In the genomic region with DNA sequence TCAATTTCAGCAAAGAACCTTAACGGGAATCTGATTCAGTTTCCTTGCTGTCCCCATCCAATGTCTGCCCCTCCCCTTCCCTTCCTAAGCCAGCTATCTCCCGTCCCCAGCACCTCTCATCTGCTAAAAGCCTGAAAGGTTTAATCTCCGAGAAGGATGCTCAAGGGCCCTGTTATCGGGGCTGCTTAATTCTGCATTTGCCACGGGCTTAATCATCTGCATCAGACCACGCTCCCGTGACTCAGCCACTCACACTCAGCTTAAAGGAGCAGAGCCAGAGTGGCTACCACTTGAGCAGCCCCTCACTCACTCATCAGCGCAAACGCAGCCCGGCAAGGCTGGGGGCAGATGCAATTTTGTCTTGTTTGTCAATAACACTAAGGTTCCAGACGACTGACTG, we compare ENCODE assay signal across 11 mouse cellular contexts. TPM values are rescaled to one million over a fixed set of nuclear protein-coding genes. Genes with fewer than 3 reads are reported as not detected.
DNase-seq lines count a peak whose midpoint lies in the region; ATAC-seq and TF ChIP-seq lines count a peak whose summit lies in the region.
"Had no signal": no experiment of that assay in that cellular context is flagged by ENCODE, and none has a peak within 500 bp of the region (broad histone marks: within the 10 kb centered on the region; RNA-seq: fewer than 3 reads in every experiment).

No protein-coding gene starts in this region.

- in situ Hi-C loops in ES-E14 (cut with MboI; ENCODE audit: low sequenced_read_pairs in 2 of 2, unreplicated experiment in 2 of 2): no loop called here

- H3K4me1 ChIP-seq in ES-E14 (ENCODE audit: control insufficient read depth in 2 of 2, insufficient read depth in 2 of 2, low read length in 2 of 2, poor library complexity in 1 of 2): no peaks in the 10 kb centered on the region; a peak in 1 of 4 replicates
- H3K4me1 ChIP-seq in hindbrain, embryonic 15.5 days (replicated peaks): peaks cover 59% of the 10 kb centered on the region
- H3K4me1 ChIP-seq in midbrain, embryonic 15.5 days: peaks cover 65% of the 10 kb centered on the region

- peak overlapping the region; percentile 35 for H3K4me2 ChIP-seq in hindbrain, embryonic 15.5 days
- H3K4me2 ChIP-seq in midbrain, embryonic 15.5 days: peak overlapping the region; percentile 36

- peak; percentile 52 for ATAC-seq in hindbrain, embryonic 15.5 days (ENCODE audit: low FRiP score, low read depth)
- peak; percentile 78 for ATAC-seq in midbrain, embryonic 15.5 days (replicated peaks)
- ATAC-seq: CD4-positive, CD25-positive, alpha-beta regulatory T cell, adult 4 months; inflammation-experienced regulatory T-cells, adult 6 months had no signal

- no peaks in the 10 kb centered on the region for H3K36me3 ChIP-seq in ES-E14 (ENCODE audit: control insufficient read depth, insufficient read depth, low read length, poor library complexity, severe bottlenecking)
- H3K36me3 ChIP-seq in hindbrain, embryonic 15.5 days: no peaks in the 10 kb centered on the region
- no peaks in the 10 kb centered on the region for H3K36me3 ChIP-seq in midbrain, embryonic 15.5 days (replicated peaks)

- intact Hi-C loops in gastrocnemius, postnatal 36 days (cut with DNase I): no loop called here

- no peak overlapping the region for H3K4me3 ChIP-seq in ES-E14 (ENCODE audit: insufficient read depth in 1 of 2, low read depth in 1 of 2, low read length in 2 of 2, poor library complexity in 1 of 2, severe bottlenecking in 1 of 2)
- H3K4me3 ChIP-seq in hindbrain, embryonic 15.5 days: no peak overlapping the region
- H3K4me3 ChIP-seq in midbrain, embryonic 15.5 days: no peak overlapping the region

- 11% methylated on average over 11 of the region's 11 CpGs for WGBS in hindbrain, embryonic 15.5 days
- 12% methylated on average over 11 of the region's 11 CpGs for WGBS in midbrain, embryonic 15.5 days

- no peaks in the 10 kb centered on the region for H3K9me3 ChIP-seq in ES-E14 (ENCODE audit: control insufficient read depth, insufficient read depth, low read depth, low read length)
- no peaks in the 10 kb centered on the region for H3K9me3 ChIP-seq in hindbrain, embryonic 15.5 days
- no peaks in the 10 kb centered on the region for H3K9me3 ChIP-seq in midbrain, embryonic 15.5 days

- H3K9ac ChIP-seq in ES-E14 (ENCODE audit: insufficient read depth, low read depth, low read length, poor library complexity, severe bottlenecking): no peak overlapping the region
- H3K9ac ChIP-seq in hindbrain, embryonic 15.5 days: no peak overlapping the region
- peak overlapping the region; percentile 16; the same call in 1 of the 2 replicates for H3K9ac ChIP-seq in midbrain, embryonic 15.5 days

- DNase-seq in ES-E14 (ENCODE audit: low read depth, low spot score): no peak
- DNase-seq in embryo, embryonic 11 days: peak; percentile 34
- no peak for DNase-seq in B cell, adult 2 months
- no peak for DNase-seq in frontal cortex, postnatal 14 days (ENCODE audit: low spot score in 2 of 2)
- no peak for DNase-seq in gastrocnemius, postnatal 36 days
- no peak for DNase-seq in kidney, adult 11 months
- DNase-seq: thymus, postnatal 4 days had no signal

- no peaks in the 10 kb centered on the region for H3K27me3 ChIP-seq in hindbrain, embryonic 15.5 days
- no peaks in the 10 kb centered on the region for H3K27me3 ChIP-seq in midbrain, embryonic 15.5 days (replicated peaks)

- H3K27ac ChIP-seq in ES-E14 (ENCODE audit: insufficient read depth, low read depth, low read length, poor library complexity, severe bottlenecking): peak overlapping the region; percentile 12; the same call in 1 of the 2 replicates
- H3K27ac ChIP-seq in hindbrain, embryonic 15.5 days (replicated peaks): peak overlapping the region; percentile 58
- peak overlapping the region; percentile 73 for H3K27ac ChIP-seq in midbrain, embryonic 15.5 days

TF ChIP-seq in ES-E14, 5 proteins besides CTCF, POLR2A, EP300 and RAD21:
- TF ChIP-seq ZNF384 (IDR thresholded peaks at IDR 0.05; ENCODE audit: low read depth, low read length): no peak
- no peak for TF ChIP-seq CHD2 (IDR thresholded peaks at IDR 0.05; ENCODE audit: low read depth, low read length)
- no peak for TF ChIP-seq ZC3H11A (IDR thresholded peaks at IDR 0.05; ENCODE audit: borderline replicate concordance, low read depth, low read length)
- TF ChIP-seq MAFK (IDR thresholded peaks at IDR 0.05; ENCODE audit: insufficient read depth, low read depth, low read length): no peak
- TF ChIP-seq HCFC1 (IDR thresholded peaks at IDR 0.05; ENCODE audit: borderline replicate concordance, insufficient read depth, low read length): no peak

RNA-seq across cellular contexts. Expression of gene Srgap3, which starts 50.7 kb away (rescaled TPM):
- 3.3 and 5.4 TPM in 2 replicates for total RNA-seq in ES-E14 (2012; rRNA removed)
- 30.5 and 36.8 TPM in 2 replicates for polyA plus RNA-seq in hindbrain, embryonic 15.5 days (2015; fragmentation: Nextera tagmentation; extraction: Ambion mirVana)
- 39.7 and 44.6 TPM in 2 replicates for polyA plus RNA-seq in midbrain, embryonic 15.5 days (2015; fragmentation: Nextera tagmentation; extraction: Ambion mirVana)
- total RNA-seq in gastrocnemius, postnatal 36 days (2021): 1 to 10 TPM; 1.2 to 1.3 TPM

Comparison
In these comparisons a context has a peak if more than half of its experiments do, and no peak if none do; other contexts are left out.
1. H3K27ac ChIP-seq: peak in every context shown above with its lines; median percentile 73 in midbrain, embryonic 15.5 days; 58 in hindbrain, embryonic 15.5 days; 12 in ES-E14.